Mouse (Mus musculus) ovary, postnatal 10 days (tissue): ENCODE data around the gene Setd1a.
A peak's percentile ranks its signal among the peaks of the same experiment; 100 is the strongest.
"Not testable (repeated sequence)": the region's sequence is repeated elsewhere in the genome, so short reads cannot be mapped to it uniquely, and the experiment has no call there.

Experiments used
- DNase-seq: peaks from one replicate; pipeline ENCODE4 v3.0.0; 2022; ENCODE audit warnings: low spot score

Gene Setd1a

DNA sequence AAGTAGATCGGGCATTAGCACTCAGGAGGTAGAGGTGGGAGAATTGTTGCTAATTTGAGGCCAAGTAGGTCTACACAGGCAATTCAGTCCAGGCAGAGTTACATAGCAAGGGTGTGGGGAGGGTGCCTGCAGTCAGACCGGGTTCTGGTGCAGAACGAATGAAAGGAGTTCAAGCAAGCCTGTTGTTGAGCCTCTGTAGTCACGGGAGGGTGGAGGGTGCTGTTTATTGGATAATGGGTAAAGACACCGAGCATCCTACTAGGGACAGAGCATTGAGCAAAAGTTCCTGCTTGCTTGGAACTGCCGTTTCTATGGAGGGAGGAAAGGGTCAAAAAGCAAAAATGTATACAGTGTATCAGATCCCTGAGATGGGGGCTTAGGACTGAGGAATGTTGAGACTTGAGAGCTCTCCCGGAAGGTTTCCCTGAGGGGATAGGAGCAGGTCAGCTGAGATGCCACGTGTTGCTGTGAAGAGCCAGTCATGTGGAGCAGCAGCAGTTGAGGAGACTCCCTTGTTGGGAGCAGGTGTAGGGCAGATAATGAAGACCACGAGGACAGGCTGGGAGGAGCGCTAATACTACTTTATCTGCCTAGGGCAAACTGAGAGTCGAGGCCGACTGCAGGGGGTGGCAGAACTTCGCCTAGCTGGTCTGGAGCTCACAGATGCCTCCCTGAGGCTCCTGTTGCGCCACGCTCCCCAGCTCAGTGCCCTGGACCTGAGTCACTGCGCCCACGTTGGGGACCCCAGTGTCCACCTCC, 9.4 kb upstream of the Setd1a start:
- no peak for DNase-seq

DNA sequence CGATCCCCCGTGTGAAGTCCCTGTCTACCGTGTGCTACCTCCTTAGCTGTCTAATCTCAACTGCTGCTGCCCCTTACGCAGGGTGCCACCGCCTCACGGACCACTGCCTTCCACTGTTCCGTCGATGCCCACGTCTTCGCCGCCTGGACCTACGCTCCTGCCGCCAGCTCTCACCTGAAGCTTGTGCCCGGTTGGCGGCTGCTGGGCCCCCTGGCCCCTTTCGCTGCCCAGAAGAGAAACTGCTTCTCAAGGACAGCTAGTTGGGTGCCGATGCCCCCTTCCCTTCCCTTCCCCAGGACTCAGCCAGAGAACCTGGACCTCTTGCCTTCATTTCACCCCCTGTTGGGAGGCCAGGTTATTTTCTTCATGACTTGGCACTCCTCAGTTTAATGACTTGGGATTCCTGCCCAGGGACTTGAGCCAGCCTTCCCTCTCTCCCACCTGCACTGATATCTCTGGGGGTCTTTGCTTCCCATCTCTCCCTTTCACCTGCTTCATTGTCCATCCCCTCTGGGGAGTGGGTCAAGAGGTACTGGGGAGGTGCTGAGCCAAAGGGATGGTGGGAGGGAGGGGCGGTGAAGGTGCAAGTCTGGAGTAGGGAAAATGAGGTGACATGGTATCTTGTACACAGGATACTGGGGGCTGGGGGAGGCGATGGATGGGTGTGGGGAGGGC, 8.7 kb upstream of the Setd1a start:
- DNase-seq = no peak

DNA sequence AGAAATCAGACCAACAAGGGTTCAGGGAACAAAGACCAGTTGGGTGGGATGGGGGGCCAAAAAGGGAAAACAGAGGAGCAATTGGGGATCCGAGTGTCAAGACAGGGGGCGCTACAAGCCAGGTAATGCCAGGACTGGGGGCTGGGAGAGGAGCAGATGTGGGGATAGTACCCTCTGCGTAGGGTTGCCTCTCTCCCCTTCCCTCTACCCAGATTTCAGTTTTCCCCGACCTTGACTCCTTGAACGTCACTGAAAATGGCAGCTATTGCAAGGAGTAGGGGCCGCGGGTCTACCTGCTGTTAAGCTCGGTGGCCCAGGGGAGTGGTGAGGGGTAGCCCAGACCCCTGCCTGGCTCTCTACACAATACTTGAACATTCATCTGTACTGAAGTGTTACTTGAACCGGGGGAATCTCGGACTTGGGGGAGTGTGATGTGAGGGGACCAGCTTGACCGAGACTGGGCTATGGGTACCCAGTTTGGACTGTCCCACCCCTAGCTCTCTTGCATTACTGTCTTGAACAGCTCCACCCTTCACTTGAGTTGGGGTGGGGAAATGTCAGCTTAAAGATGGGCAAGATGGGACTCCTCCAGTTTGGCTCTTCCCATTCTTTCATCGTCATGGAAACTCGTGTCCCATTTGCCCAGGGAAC, 8.0 kb upstream of the Setd1a start:
- no peak for DNase-seq

DNA sequence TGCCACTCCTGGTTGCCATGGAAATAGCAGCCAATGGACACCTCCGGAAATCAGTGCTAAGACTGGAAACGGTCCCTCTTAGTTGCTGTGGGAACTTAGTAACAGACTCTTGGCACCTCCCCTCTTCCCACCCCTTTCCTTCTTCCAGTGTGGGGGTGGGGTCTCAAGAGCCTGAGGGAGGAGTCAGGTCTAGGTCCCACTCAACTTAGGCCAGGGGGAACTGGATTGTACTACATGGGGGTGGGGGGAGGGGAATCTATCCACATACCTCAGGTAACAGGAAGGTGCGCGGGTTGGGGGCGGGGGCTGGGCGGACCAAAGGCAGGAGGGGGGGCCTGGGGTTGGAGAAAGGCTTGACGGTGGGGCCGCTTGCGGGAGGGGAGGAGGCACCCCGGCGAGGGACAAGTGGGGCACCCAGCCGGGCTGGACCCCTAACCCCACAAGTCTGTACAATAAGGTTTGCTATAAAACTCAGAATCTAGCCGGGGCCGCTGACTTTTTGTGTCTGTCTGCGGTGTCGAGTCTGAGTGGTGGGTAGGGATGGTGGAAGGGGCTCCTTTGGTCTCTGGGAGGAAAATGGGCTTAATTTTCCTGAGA, 7.4 kb upstream of the Setd1a start:
- peak; percentile 93 for DNase-seq

DNA sequence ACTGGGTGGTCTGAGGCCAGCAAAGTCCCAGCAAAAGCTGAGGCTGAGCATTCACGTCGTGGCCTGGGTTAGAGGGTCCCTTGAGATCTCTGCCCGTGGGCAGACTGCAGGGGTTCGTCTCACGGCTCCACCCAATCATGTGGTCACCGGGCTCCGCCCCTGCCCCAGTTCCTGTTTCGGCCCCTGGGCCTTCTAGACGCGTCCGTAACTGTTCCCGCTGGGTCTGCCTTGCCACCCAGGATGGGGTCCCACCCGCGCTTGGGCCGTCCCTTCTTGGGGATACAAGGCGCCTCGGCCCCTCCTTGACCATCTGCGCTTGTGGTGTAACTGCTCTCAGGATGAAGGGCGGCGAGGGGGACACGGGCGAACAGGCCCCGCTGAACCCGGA, 6.8 kb upstream of the Setd1a start, which contains the start of gene Orai3:
Orai3 (plus strand) TSS at position 165 of the 388 bp plus-strand sequence.
- DNase-seq = peak; percentile 90

DNA sequence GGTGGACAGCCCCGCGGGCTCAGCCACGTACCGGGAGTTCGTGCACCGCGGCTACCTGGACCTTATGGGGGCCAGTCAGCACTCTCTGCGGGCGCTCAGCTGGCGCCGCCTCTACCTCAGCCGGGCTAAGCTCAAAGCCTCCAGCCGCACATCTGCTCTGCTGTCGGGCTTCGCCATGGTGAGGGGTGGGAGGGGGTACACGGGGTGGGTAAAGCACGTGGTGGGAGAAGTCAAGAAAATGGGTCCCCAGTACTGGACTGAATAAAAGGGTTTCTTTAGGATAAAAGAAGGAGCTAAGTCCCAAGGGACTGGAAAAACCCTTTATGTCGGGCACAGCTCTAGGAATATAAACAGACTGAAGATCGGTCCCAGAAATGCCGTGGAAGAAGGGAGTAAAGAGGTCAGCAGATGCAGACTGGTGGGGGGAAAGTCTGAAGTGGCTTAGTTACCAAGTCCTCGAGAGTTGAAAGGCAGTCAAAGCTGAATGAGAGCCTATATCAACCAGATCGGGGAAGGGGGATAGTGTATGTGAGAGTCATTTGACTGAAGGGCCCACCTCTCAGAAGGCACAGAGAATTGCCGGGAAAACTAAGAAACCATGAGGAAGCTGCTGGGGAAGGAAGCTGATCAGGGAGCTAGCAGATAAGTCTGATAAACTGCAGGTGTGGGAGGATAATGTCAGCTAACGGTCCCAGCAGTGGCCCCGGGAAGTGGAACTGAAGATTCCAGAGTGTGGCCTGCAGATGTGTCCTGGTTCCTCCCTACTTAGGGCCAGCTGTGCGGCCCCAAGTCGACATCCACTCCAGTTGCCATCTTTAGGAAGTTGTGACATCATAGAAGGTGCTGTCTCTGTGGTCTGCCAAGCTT, 6.2 kb upstream of the Setd1a start:
- DNase-seq = no peak

DNA sequence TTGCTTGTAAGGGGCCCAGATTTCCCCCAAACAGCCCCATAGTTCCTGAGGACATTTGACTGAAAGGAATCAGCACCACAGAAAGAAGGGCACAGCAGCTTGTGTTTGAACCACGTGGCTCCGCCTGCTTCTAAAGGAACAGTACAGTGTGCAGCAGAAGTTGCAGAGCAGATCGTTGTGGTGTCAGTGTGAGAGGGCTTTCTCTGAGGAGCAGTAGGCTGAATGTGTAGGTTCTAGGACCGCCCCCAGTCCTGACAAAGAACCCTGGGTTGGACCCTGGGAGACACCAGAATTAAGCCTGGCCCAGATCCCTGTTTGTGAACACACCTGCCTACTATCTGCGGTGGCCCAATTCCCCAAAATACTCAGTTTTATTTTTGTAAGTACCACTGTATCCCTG, 5.2 kb upstream of the Setd1a start:
- DNase-seq = no peak

DNA sequence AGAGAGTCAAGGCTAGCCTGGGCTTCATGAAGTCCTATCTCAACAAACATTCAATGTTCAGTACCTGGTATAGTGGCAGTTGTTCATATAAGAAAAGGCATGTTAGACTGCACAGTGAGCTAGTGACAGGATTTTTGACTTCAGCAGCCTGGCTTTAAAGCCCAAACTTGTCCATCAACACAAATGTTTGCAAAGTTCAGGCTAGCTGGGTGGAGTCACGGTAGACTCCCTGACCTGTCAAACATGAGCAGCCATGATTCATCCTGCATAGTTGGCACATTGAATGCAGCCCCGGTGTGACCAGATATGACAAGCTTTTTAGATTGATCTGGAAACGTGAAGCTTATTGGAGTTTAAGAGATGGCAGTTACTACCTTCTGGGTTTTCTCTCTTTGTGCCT, 4.4 kb upstream of the Setd1a start:
- no peak for DNase-seq

DNA sequence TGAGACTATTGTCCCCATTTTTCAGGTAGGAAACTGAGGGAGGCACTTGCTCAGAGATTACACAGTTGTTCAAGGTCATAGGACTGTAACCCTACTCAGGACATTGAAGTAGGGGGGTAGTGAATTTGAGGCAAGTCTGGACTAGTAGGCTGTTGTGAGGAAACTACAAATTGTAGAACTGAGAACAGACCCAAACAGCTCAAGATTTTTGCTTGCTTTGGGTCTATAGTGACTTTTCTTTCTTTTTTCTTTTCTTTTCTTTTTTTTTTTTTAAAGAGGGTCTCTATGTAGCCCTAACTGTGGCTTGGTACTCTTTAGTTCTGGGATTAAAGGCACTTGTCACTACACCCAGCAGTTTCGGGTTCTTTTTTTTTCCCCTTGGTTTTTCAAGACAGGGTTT, 3.9 kb upstream of the Setd1a start:
- no peak for DNase-seq

DNA sequence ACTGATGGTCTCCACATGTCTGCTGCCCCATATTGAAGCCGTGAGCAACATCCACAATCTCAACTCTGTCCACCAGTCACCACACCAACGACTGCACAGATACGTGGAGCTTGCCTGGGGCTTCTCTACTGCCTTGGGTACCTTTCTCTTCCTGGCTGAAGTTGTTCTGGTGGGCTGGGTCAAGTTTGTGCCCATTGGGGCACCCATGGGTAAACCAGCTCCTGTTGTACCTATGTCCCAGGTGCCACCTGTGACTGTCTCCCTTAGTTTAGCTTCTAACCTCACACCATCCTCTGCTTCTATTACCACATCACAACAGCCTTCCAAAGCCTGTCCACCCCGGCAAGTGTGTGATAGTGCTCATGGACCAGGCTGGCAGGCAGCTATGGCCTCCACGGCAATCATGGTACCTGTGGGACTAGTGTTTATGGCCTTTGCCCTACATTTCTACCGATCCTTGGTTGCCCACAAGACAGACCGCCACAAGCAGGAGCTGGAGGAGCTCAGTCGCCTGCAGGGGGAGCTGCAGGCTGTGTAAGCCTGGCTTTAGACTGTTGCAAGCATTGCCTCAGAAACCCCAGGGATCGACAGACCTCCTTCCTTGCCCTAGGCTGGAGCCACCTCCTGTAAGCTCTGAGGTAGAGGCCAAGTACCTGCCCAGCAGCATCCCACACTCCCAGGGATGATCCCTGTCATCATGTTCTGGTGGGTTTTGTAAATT, 2.6 kb upstream of the Setd1a start:
- no peak for DNase-seq

DNA sequence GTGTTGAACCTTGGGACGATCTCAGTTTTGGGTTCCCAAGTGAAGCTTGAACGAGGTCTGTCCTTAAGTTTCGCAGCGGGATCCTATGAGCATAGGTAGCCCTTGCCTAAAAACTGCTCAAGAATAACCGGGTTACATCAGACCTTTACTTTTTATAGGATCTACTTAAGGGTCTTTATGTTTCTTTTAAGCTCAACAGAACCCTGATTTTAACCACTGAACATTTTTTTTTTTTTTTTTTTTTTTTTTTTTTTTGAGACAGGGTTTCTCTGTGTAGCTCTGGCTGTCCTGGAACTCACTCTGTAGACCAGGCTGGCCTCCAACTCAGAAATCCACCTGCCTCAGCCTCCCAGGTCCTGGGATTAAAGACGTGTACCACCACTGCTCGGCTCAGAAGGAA, 633 bp upstream of the Setd1a start:
- DNase-seq = not testable (repeated sequence)

DNA sequence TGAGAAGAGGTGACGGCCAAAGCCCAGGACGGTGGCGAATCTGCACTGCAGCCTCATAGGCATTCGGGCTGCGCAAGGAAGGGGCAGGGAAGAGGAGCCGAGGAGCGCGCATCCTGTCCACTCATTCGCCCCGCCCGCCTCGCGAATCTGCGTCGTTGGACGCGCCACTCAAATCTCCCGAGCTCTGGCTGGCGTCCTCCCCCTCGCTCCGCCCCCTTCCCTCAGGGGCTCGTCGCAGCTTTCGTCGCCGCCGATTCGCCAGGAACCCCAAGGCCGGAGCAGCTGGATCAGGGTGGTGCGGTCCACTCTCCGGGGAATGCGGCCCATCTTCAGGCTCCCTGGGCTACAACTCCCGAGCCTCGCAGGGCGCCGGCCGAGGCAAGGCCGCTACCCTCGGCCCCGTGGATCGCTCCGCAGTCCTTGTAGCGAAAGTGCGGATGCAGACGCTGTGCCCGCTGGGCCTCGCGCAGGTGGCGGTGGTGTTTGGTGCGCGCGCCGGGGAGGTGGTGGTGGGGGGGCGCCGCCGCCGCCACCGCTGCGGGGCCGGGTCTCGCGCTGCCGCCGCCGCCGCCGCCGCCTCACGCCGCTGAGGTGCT, 506 bp downstream of the Setd1a start:
- peak; percentile 90 for DNase-seq

DNA sequence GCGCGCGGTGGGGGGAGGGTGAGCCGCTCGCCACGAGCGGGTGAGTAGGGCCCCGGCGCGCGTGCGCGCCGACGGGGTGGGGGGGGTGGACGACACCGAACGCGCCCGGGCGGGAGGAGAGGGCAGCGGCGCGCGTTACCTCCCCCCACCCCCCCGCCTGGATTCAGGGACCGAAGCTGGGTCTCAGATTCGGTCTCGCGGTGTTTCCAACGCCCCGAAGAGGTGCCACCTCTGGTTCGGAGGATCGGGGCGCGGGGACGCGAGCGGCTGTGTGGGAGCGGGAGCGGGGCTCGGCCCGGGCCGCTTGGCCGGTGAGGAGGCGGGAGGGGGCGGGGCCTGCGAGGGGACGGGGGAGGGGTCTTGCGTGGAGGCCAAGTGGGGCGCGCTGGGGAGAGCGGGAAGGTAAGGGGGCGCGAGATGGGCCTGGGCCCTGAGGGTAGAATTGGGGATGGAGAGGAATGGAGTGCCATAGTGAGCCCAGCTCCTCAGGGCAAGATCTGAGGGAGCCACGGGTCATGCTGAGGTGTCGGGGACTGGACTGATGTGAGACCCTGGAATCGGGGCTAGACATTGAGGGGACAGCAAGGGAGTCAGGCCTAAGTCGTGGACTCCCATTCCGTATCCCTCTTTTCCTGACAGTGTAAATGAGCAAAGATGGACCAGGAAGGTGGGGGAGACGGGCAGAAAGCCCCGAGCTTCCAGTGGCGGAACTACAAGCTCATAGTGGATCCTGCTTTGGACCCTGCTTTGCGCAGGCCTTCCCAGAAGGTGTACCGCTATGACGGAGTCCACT, 1.2 kb downstream of the Setd1a start:
- peak; percentile 46 for DNase-seq

DNA sequence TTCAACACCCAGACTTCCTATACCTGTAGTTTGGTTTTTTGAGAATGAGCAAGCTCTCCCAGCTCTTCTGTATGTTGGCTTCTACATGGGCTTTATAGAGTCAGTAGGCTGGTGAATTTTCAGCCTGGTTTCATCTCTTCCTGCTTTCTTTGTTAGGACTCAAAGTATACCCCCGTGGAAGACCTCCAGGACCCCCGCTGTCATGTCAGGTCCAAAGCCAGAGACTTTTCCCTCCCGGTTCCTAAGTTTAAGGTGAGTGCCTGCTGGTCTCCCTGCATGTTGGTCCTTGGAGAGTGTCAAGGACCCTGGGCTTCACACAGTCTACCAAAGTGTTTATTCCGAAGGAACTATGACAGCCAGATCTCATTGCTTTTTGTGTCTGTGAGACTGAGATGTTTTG, 1.9 kb downstream of the Setd1a start:
- no peak for DNase-seq

DNA sequence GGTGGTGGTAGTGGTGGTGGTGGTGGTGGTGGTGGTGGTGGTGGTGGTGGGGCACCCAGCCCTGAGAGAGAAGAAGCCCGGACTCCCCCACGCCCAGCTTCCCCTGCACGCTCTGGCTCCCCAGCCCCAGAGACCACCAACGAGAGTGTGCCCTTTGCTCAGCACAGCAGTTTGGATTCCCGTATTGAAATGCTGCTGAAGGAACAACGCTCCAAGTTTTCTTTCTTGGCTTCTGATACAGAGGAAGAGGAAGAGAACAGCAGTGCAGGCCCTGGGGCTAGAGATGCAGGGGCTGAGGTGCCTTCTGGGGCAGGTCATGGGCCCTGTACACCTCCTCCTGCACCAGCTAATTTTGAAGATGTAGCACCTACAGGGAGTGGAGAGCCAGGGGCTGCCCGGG, 8.8 kb downstream of the Setd1a start, which contains the start of gene Gm49388:
Gm49388 (plus strand) TSS at position 301 of the 400 bp plus-strand sequence.
- DNase-seq = no peak

DNA sequence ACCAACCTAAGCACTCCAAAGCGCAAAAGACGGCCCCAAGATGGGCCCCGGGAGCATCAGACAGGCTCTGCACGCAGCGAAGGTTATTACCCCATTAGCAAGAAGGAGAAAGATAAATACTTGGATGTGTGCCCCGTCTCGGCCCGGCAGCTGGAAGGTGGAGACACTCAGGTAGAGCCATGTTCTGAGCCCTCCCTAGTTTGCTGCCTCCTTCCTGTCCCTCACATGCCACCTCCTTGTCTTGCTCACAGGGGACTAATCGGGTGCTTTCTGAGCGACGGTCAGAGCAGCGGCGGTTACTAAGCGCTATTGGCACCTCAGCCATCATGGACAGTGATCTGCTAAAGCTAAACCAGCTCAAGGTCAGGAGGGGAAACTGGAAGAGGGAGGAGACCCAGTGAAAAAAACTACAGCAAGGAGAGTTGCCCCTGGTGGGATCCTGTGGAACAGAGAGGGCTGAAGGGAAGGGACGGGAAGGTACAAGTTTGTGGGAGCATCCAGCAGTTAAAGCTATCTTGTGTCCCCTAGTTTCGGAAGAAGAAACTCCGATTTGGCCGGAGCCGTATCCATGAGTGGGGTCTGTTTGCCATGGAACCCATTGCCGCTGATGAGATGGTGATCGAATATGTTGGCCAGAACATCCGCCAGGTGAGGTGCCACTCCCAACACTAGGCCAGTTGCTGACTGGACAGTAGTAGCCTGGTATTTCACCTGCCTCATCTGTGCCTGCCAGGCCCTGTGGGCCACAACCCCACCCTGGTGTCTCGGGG, 20.8 kb downstream of the Setd1a start:
- DNase-seq = no peak

DNA sequence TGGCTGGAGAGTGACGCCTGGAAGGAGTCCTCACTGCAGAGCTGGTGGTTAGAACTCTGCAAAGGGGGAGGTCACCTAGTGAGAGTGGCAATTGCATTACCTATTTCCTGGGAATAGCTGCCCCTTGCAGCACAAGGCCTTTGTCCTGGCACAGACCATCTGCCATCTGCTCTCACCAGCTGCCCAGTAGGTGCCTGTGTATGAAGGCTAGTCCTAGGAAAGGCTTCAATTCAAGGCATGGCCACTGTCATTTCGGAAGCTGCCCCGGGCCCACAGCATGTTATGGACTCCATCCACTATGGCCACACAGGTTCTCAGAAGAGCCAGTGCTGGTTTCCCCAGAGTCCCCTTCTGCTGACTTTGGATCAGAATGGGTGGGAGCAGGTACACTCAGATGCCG, 22.1 kb downstream of the Setd1a start:
- DNase-seq = no peak

DNA sequence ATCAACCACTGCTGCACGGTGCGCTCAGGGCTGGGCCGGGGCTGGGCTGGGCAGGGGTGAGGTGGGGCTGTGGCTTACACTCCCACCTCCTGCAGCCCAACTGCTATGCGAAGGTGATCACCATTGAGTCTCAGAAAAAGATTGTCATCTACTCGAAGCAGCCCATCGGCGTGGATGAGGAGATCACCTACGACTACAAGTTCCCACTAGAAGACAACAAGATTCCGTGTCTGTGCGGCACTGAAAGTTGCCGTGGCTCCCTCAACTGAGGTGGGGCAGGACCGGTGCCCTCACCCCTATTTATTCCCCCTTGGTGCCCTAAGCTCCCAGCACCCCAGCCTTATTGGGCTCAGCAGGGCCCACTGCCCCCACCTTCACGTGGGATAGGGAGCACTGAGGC, 22.7 kb downstream of the Setd1a start:
- DNase-seq = no peak

DNA sequence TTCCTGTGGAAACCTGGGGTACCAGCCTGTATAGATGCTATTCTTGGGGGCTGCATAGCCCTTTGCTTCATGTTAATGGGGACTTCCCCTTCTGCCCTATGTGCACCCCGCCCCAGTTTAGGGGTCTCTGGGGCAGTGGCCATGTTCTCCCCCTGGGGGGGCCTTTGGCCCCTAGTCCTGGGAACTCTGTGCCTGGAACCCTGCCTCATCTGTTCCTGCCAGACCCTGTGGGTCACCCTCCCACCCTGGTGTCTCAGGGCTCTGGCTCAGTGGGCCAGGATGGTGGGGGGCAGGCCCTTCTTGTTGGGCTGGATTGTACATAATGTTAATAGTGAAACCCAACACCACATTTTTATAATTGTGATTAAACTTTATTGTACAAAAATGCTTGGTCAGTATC, 23.3 kb downstream of the Setd1a start:
- no peak for DNase-seq
